Mouse (Mus musculus): ENCODE measurements around the gene Cd46. TPM values are rescaled to one million over a fixed set of nuclear protein-coding genes. Genes with fewer than 3 reads are reported as not detected.

Cd46 gene
- total RNA-seq, 1 experiment, result 0.40 TPM

GRCm38 (mm10) chr1:195031786-195032185 is 60.3 kb downstream of the Cd46 start:
- H3K4me1 ChIP-seq (ENCODE audit: control insufficient read depth in 2 of 2, insufficient read depth in 2 of 2, low read length in 2 of 2, poor library complexity in 1 of 2), result peaks cover 0 to 2% of the 10 kb centered on the region in 2 experiments; a peak in 1 of 4 replicates
- H3K27ac ChIP-seq (ENCODE audit: insufficient read depth, low read depth, low read length, poor library complexity, severe bottlenecking), result no peak overlapping the region
- no peak overlapping the region for H3K9ac ChIP-seq (ENCODE audit: insufficient read depth, low read depth, low read length, poor library complexity, severe bottlenecking)
- H3K36me3 ChIP-seq (ENCODE audit: control insufficient read depth, insufficient read depth, low read length, poor library complexity, severe bottlenecking), result no peaks in the 10 kb centered on the region
- in situ Hi-C loops (cut with MboI; ENCODE audit: low sequenced_read_pairs in 2 of 2, unreplicated experiment in 2 of 2), result no loop called here
- TF ChIP-seq MAFK (IDR thresholded peaks at IDR 0.05; ENCODE audit: insufficient read depth, low read depth, low read length), result no peak
- no peak for TF ChIP-seq HCFC1 (IDR thresholded peaks at IDR 0.05; ENCODE audit: borderline replicate concordance, insufficient read depth, low read length)
- TF ChIP-seq ZC3H11A (IDR thresholded peaks at IDR 0.05; ENCODE audit: borderline replicate concordance, low read depth, low read length), result no peak
- no peak for TF ChIP-seq ZNF384 (IDR thresholded peaks at IDR 0.05; ENCODE audit: low read depth, low read length)
- TF ChIP-seq CHD2 (IDR thresholded peaks at IDR 0.05; ENCODE audit: low read depth, low read length), result no peak
- no peak for DNase-seq (ENCODE audit: low read depth, low spot score)
- H3K9me3 ChIP-seq (ENCODE audit: control insufficient read depth, insufficient read depth, low read depth, low read length), result no peaks in the 10 kb centered on the region
- H3K4me3 ChIP-seq (ENCODE audit: insufficient read depth in 1 of 2, low read depth in 1 of 2, low read length in 2 of 2, poor library complexity in 1 of 2, severe bottlenecking in 1 of 2), result no peak overlapping the region

DNA sequence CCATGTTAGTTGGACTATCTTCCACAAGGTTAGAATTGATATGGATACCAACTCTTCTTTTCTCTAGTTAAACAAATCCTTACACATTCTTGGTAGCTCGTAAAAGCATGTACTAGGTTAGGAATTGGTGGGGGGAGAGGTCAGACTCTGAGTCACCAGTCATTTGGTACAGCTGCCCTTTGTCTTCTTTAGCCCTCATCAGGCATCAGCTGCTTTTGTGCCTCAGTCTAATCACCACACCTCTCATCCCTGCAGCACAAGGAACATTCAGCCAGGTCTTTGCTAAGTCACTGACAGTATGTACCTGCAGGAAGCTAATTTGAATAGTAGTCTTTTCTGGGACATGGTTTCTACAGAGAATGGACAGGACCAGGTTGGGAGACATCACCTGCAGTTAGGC is 64.5 kb downstream of the Cd46 start:
- TF ChIP-seq ZNF384 (IDR thresholded peaks at IDR 0.05; ENCODE audit: low read depth, low read length) (no peak), CHD2 (IDR thresholded peaks at IDR 0.05; ENCODE audit: low read depth, low read length) (no peak), HCFC1 (IDR thresholded peaks at IDR 0.05; ENCODE audit: borderline replicate concordance, insufficient read depth, low read length) (no peak), ZC3H11A (IDR thresholded peaks at IDR 0.05; ENCODE audit: borderline replicate concordance, low read depth, low read length) (no peak), MAFK (IDR thresholded peaks at IDR 0.05; ENCODE audit: insufficient read depth, low read depth, low read length) (no peak)
- Histone ChIP-seq H3K4me1 (ENCODE audit: control insufficient read depth in 2 of 2, insufficient read depth in 2 of 2, low read length in 2 of 2, poor library complexity in 1 of 2) (no peaks in the 10 kb centered on the region), H3K36me3 (ENCODE audit: control insufficient read depth, insufficient read depth, low read length, poor library complexity, severe bottlenecking) (no peaks in the 10 kb centered on the region), H3K4me3 (ENCODE audit: insufficient read depth in 1 of 2, low read depth in 1 of 2, low read length in 2 of 2, poor library complexity in 1 of 2, severe bottlenecking in 1 of 2) (no peak overlapping the region), H3K9ac (ENCODE audit: insufficient read depth, low read depth, low read length, poor library complexity, severe bottlenecking) (no peak overlapping the region), H3K9me3 (ENCODE audit: control insufficient read depth, insufficient read depth, low read depth, low read length) (no peaks in the 10 kb centered on the region), H3K27ac (ENCODE audit: insufficient read depth, low read depth, low read length, poor library complexity, severe bottlenecking) (no peak overlapping the region)
- in situ Hi-C loops (cut with MboI; ENCODE audit: low sequenced_read_pairs in 2 of 2, unreplicated experiment in 2 of 2), result no loop called here
- no peak for DNase-seq (ENCODE audit: low read depth, low spot score)

GRCm38 (mm10) chr1:195023848-195024247 is 68.2 kb downstream of the Cd46 start:
- Histone ChIP-seq H3K4me1 (ENCODE audit: control insufficient read depth in 2 of 2, insufficient read depth in 2 of 2, low read length in 2 of 2, poor library complexity in 1 of 2) (no peaks in the 10 kb centered on the region), H3K4me3 (ENCODE audit: insufficient read depth in 1 of 2, low read depth in 1 of 2, low read length in 2 of 2, poor library complexity in 1 of 2, severe bottlenecking in 1 of 2) (no peak overlapping the region), H3K27ac (ENCODE audit: insufficient read depth, low read depth, low read length, poor library complexity, severe bottlenecking) (no peak overlapping the region), H3K9ac (ENCODE audit: insufficient read depth, low read depth, low read length, poor library complexity, severe bottlenecking) (no peak overlapping the region), H3K36me3 (ENCODE audit: control insufficient read depth, insufficient read depth, low read length, poor library complexity, severe bottlenecking) (no peaks in the 10 kb centered on the region), H3K9me3 (ENCODE audit: control insufficient read depth, insufficient read depth, low read depth, low read length) (no peaks in the 10 kb centered on the region)
- DNase-seq (ENCODE audit: low read depth, low spot score), result no peak
- TF ChIP-seq ZNF384 (IDR thresholded peaks at IDR 0.05; ENCODE audit: low read depth, low read length) (no peak), HCFC1 (IDR thresholded peaks at IDR 0.05; ENCODE audit: borderline replicate concordance, insufficient read depth, low read length) (no peak), MAFK (IDR thresholded peaks at IDR 0.05; ENCODE audit: insufficient read depth, low read depth, low read length) (no peak), CHD2 (IDR thresholded peaks at IDR 0.05; ENCODE audit: low read depth, low read length) (no peak), ZC3H11A (IDR thresholded peaks at IDR 0.05; ENCODE audit: borderline replicate concordance, low read depth, low read length) (no peak)
- in situ Hi-C loops (cut with MboI; ENCODE audit: low sequenced_read_pairs in 2 of 2, unreplicated experiment in 2 of 2), result no loop called here

GRCm38 (mm10) chr1:195021831-195022230 is 70.2 kb downstream of the Cd46 start:
- Histone ChIP-seq H3K4me3 (ENCODE audit: insufficient read depth in 1 of 2, low read depth in 1 of 2, low read length in 2 of 2, poor library complexity in 1 of 2, severe bottlenecking in 1 of 2) (no peak overlapping the region), H3K9ac (ENCODE audit: insufficient read depth, low read depth, low read length, poor library complexity, severe bottlenecking) (no peak overlapping the region), H3K9me3 (ENCODE audit: control insufficient read depth, insufficient read depth, low read depth, low read length) (no peaks in the 10 kb centered on the region), H3K36me3 (ENCODE audit: control insufficient read depth, insufficient read depth, low read length, poor library complexity, severe bottlenecking) (no peaks in the 10 kb centered on the region), H3K27ac (ENCODE audit: insufficient read depth, low read depth, low read length, poor library complexity, severe bottlenecking) (no peak overlapping the region), H3K4me1 (ENCODE audit: control insufficient read depth in 2 of 2, insufficient read depth in 2 of 2, low read length in 2 of 2, poor library complexity in 1 of 2) (no peaks in the 10 kb centered on the region)
- in situ Hi-C loops (cut with MboI; ENCODE audit: low sequenced_read_pairs in 2 of 2, unreplicated experiment in 2 of 2), result no loop called here
- TF ChIP-seq ZC3H11A (IDR thresholded peaks at IDR 0.05; ENCODE audit: borderline replicate concordance, low read depth, low read length) (no peak), CHD2 (IDR thresholded peaks at IDR 0.05; ENCODE audit: low read depth, low read length) (no peak), HCFC1 (IDR thresholded peaks at IDR 0.05; ENCODE audit: borderline replicate concordance, insufficient read depth, low read length) (no peak), ZNF384 (IDR thresholded peaks at IDR 0.05; ENCODE audit: low read depth, low read length) (no peak), MAFK (IDR thresholded peaks at IDR 0.05; ENCODE audit: insufficient read depth, low read depth, low read length) (no peak)
- no peak for DNase-seq (ENCODE audit: low read depth, low spot score)

Data from ES-E14 (cell line).